ENCODE assay signal across 8 mouse cellular contexts in the genomic region with DNA sequence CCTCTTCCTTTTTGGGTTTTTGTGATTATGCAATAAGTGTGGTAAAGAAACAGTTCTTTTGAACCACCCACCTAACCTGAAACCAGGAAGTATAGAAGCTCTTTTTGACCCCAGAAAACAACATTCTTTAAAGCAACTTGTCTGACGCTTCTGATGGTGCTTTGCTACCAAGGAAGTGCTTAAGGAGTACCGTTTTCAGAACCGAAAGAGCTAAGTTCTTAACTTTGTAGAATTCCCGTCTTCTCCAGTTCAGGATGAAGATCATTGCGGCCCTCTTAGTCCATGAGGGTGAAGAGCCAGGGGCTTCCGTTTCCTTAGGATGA. TPM values are rescaled to one million over a fixed set of nuclear protein-coding genes. Genes with fewer than 3 reads are reported as not detected.
DNase-seq lines count a peak whose midpoint lies in the region; ATAC-seq and TF ChIP-seq lines count a peak whose summit lies in the region.

No protein-coding gene starts in this region.

- peak overlapping the region; percentile 43 for H3K9ac ChIP-seq in kidney, postnatal 0 days (ENCODE audit: low read depth, low read length)
- peak overlapping the region; percentile 93 for H3K9ac ChIP-seq in intestine, embryonic 14.5 days (ENCODE audit: low read length)

- peak overlapping the region; percentile 95 for H3K4me3 ChIP-seq in kidney, postnatal 0 days (replicated peaks; ENCODE audit: low read depth, low read length)
- peak overlapping the region; percentile 62 for H3K4me3 ChIP-seq in bone marrow macrophage, adult 2 months (ENCODE audit: insufficient read depth, low read length)
- peak overlapping the region; percentile 97 for H3K4me3 ChIP-seq in intestine, embryonic 14.5 days (ENCODE audit: low read depth, low read length)

- no peak for ATAC-seq in kidney, postnatal 0 days (replicated peaks; ENCODE audit: low FRiP score, low read depth)
- ATAC-seq in intestine, embryonic 14.5 days (replicated peaks; ENCODE audit: low FRiP score, low TSS enrichment, low read depth): no peak
- peak; percentile 44 for ATAC-seq in monocyte, adult 5-6 weeks (replicated peaks; ENCODE audit: insufficient number of reproducible peaks, low FRiP score, low TSS enrichment, poor library complexity, severe bottlenecking)

- 0 out of 2 replicates have a peak overlapping the region, but pooled peaks have one; percentile 60 for H3K27ac ChIP-seq in kidney, postnatal 0 days
- H3K27ac ChIP-seq in bone marrow macrophage, adult 2 months (ENCODE audit: insufficient read depth, low read depth, low read length): peak overlapping the region; percentile 85
- no peak overlapping the region for H3K27ac ChIP-seq in intestine, embryonic 14.5 days (ENCODE audit: low read depth)

- H3K27me3 ChIP-seq in kidney, postnatal 0 days (ENCODE audit: insufficient read depth, low read length): no peaks in the 10 kb centered on the region
- H3K27me3 ChIP-seq in intestine, embryonic 14.5 days (replicated peaks; ENCODE audit: control insufficient read depth, insufficient read depth, low read length): no peaks in the 10 kb centered on the region

- no peak for TF ChIP-seq POLR2A in bone marrow macrophage, adult 2 months (IDR thresholded peaks at IDR 0.05; ENCODE audit: borderline replicate concordance, low read depth, low read length)

- 22% methylated on average over 6 of the region's 6 CpGs for WGBS in kidney, postnatal 0 days
- WGBS in intestine, embryonic 14.5 days: 46% methylated on average over 6 of the region's 6 CpGs

- peak overlapping the region; percentile 65 for H3K4me2 ChIP-seq in kidney, postnatal 0 days (ENCODE audit: low read length)
- peak overlapping the region; percentile 62 for H3K4me2 ChIP-seq in intestine, embryonic 14.5 days (ENCODE audit: low read length)

- TF ChIP-seq CTCF in kidney, postnatal 0 days (IDR thresholded peaks at IDR 0.05; ENCODE audit: low read depth): no peak
- no peak for TF ChIP-seq CTCF in bone marrow macrophage, adult 2 months (IDR thresholded peaks at IDR 0.05; ENCODE audit: low read depth, low read length)

- no peak for DNase-seq in kidney, postnatal 0 days (ENCODE audit: low spot score)
- DNase-seq in kidney, adult 8-10 months: no peak
- DNase-seq in intestine, embryonic 14.5 days (ENCODE audit: low spot score): no peak
- no peak for DNase-seq in right cerebral cortex, adult 18-20 months
- no peak for DNase-seq in gastrocnemius, postnatal 36 days
- DNase-seq in right cerebral cortex, postnatal 25 days: no peak

- H3K9me3 ChIP-seq in kidney, postnatal 0 days (replicated peaks; ENCODE audit: low read length): no peaks in the 10 kb centered on the region
- no peaks in the 10 kb centered on the region for H3K9me3 ChIP-seq in intestine, embryonic 14.5 days (ENCODE audit: control insufficient read depth, low read length)

- intact Hi-C loops in gastrocnemius, postnatal 36 days (cut with DNase I): no loop called here

- no peaks in the 10 kb centered on the region for H3K36me3 ChIP-seq in kidney, postnatal 0 days (ENCODE audit: insufficient read depth, low read length)
- peaks cover 16% of the 10 kb centered on the region; the same call in 1 of the 2 replicates for H3K36me3 ChIP-seq in intestine, embryonic 14.5 days (ENCODE audit: control insufficient read depth, insufficient read depth, low read length)

- H3K4me1 ChIP-seq in kidney, postnatal 0 days (replicated peaks; ENCODE audit: insufficient read depth, low read length): peaks cover 17% of the 10 kb centered on the region
- peaks cover 27% of the 10 kb centered on the region for H3K4me1 ChIP-seq in bone marrow macrophage, adult 2 months (ENCODE audit: control insufficient read depth, insufficient read depth, low read length)
- H3K4me1 ChIP-seq in intestine, embryonic 14.5 days (replicated peaks; ENCODE audit: control insufficient read depth, insufficient read depth, low read length): peaks cover 20% of the 10 kb centered on the region

RNA-seq across cellular contexts. Expression of a gene that starts 1.1 kb away (rescaled TPM):
- polyA plus RNA-seq in kidney, postnatal 0 days (2015; fragmentation: Nextera tagmentation; extraction: Ambion mirVana): 88.4 and 90.3 TPM in 2 replicates
- 62.9 and 67.7 TPM in 2 replicates for polyA plus RNA-seq in bone marrow macrophage, adult 2 months (2012; ENCODE audit: insufficient read depth, insufficient read length, missing spikeins)
- polyA plus RNA-seq in intestine, embryonic 14.5 days (2014; fragmentation: Nextera tagmentation; extraction: Ambion mirVana): 82.1 and 83.1 TPM in 2 replicates
- 148 to 190 TPM (median 173 TPM) in 3 replicates for total RNA-seq in monocyte, adult 5-6 weeks (2017)
- total RNA-seq in gastrocnemius, postnatal 36 days (2021): 10 to 100 TPM; 32.6 to 34.5 TPM
